Mouse (Mus musculus) fat pad, adult 2 months (tissue): Measurements from ENCODE around the gene 4930442H23Rik.
"Not testable (repeated sequence)": the region's sequence is repeated elsewhere in the genome, so short reads cannot be mapped to it uniquely, and the experiment has no call there.

Experiments used
- DNase-seq: peaks from one replicate; pipeline ENCODE4 v3.0.0-alpha.2; 2011; ENCODE audit warnings: low read depth, low spot score; ENCODE audit errors: extremely low read depth

The 4930442H23Rik gene

GRCm38 (mm10) chr10:81177958-81178712 lies 5.5 kb downstream of the 4930442H23Rik start:
- no peak for DNase-seq

- no peak for DNase-seq
Measured at GRCm38 (mm10) chr10:81177491-81177925, 6.1 kb downstream of the 4930442H23Rik start.

- DNase-seq = no peak
Measured at GRCm38 (mm10) chr10:81176466-81177271, 7.0 kb downstream of the 4930442H23Rik start, which contains the start of gene Eef2. Eef2 (plus strand) TSS chr10:81176631.

- DNase-seq = no peak
Measured at GRCm38 (mm10) chr10:81175936-81176465, 7.6 kb downstream of the 4930442H23Rik start.

- not testable (repeated sequence) for DNase-seq
Measured at GRCm38 (mm10) chr10:81175345-81175701, 8.3 kb downstream of the 4930442H23Rik start.

GRCm38 (mm10) chr10:81174617-81175344 lies 8.9 kb downstream of the 4930442H23Rik start:
- no peak for DNase-seq

GRCm38 (mm10) chr10:81173132-81173531 lies 10.5 kb downstream of the 4930442H23Rik start:
- DNase-seq = no peak

GRCm38 (mm10) chr10:81169411-81169900 lies 14.2 kb downstream of the 4930442H23Rik start:
- DNase-seq = not testable (repeated sequence)

- DNase-seq = no peak
Measured at GRCm38 (mm10) chr10:81168521-81169244, 15.0 kb downstream of the 4930442H23Rik start.

GRCm38 (mm10) chr10:81168087-81168431 lies 15.6 kb downstream of the 4930442H23Rik start:
- DNase-seq = no peak

GRCm38 (mm10) chr10:81167200-81168086 lies 16.2 kb downstream of the 4930442H23Rik start, which contains the start of gene Pias4:
Pias4 (minus strand) TSS chr10:81167923.
- DNase-seq = peak; percentile 73

GRCm38 (mm10) chr10:81165118-81165517 lies 18.5 kb downstream of the 4930442H23Rik start:
- no peak for DNase-seq

- DNase-seq = no peak
Measured at GRCm38 (mm10) chr10:81162318-81162652, 21.4 kb downstream of the 4930442H23Rik start.

- DNase-seq = no peak
Measured at GRCm38 (mm10) chr10:81161602-81162317, 21.9 kb downstream of the 4930442H23Rik start.

GRCm38 (mm10) chr10:81154736-81155135 lies 28.9 kb downstream of the 4930442H23Rik start:
- DNase-seq = no peak

- no peak for DNase-seq
Measured at GRCm38 (mm10) chr10:81154313-81154712, 29.3 kb downstream of the 4930442H23Rik start.

GRCm38 (mm10) chr10:81152609-81153008 lies 31.0 kb downstream of the 4930442H23Rik start:
- no peak for DNase-seq

GRCm38 (mm10) chr10:81151261-81151660 lies 32.4 kb downstream of the 4930442H23Rik start:
- no peak for DNase-seq

- DNase-seq = no peak
Measured at GRCm38 (mm10) chr10:81146296-81146695, 37.4 kb downstream of the 4930442H23Rik start.
